Mouse (Mus musculus) layer of hippocampus, postnatal 36 days (tissue): Measurements from ENCODE around the gene Cyp26b1. TPM values are rescaled to one million over a fixed set of nuclear protein-coding genes. Genes with fewer than 3 reads are reported as not detected.

Experiments
- DNase-seq, 2 experiments: peaks; one replicate each; pipeline ENCODE4 v3.0.0; 2022
- total RNA-seq, 2 experiments: library from RNA; stranded (reverse); gene quantifications; 2 replicates each; pipeline ENCODE4 v1.2.3; 2021

Cyp26b1 gene
- total RNA-seq, 2 experiments from 2014 or later: 10.5 to 10.7 TPM

- no peak for DNase-seq
Measured at GRCm38 (mm10) chr6:84561171-84561570, 32.5 kb downstream of the Cyp26b1 start.

GRCm38 (mm10) chr6:84549852-84550437 is 43.8 kb downstream of the Cyp26b1 start:
- DNase-seq: no peak

- no peak for DNase-seq
Measured at GRCm38 (mm10) chr6:84545428-84545827, 48.3 kb downstream of the Cyp26b1 start.

- no peak for DNase-seq
Measured at GRCm38 (mm10) chr6:84544359-84544758, 49.3 kb downstream of the Cyp26b1 start.

GRCm38 (mm10) chr6:84543516-84543915 is 50.2 kb downstream of the Cyp26b1 start:
- DNase-seq: no peak

- no peak for DNase-seq
Measured at GRCm38 (mm10) chr6:84539924-84540323, 53.8 kb downstream of the Cyp26b1 start.

GRCm38 (mm10) chr6:84538681-84539080 is 55.0 kb downstream of the Cyp26b1 start:
- DNase-seq: no peak

- peak; percentile 42 to 44 for DNase-seq
Measured at GRCm38 (mm10) chr6:84537611-84538197, 56.0 kb downstream of the Cyp26b1 start.

GRCm38 (mm10) chr6:84534944-84535343 is 58.8 kb downstream of the Cyp26b1 start:
- no peak for DNase-seq

GRCm38 (mm10) chr6:84529912-84530311 is 63.8 kb downstream of the Cyp26b1 start:
- DNase-seq: no peak

GRCm38 (mm10) chr6:84524901-84525601 is 68.7 kb downstream of the Cyp26b1 start:
- no peak for DNase-seq
